Mouse (Mus musculus) midbrain, embryonic 11.5 days (tissue): ENCODE measurements at regions not wholly inside any gene's neighbourhood (a gene's known extent, or its start where the extent isn't known, plus 50 kb on each side); places are given as distances from the start of the nearest gene placed in this dataset.

Experiments
- ATAC-seq: fragments of 200-750 bp; cut with Nextera tagmentation; 2 replicates; pipeline ENCODE4 v1.8.0; 2017; ENCODE audit warnings: moderate TSS enrichment, moderate library complexity; ENCODE audit not compliant: low FRiP score
- DNase-seq: peaks from one replicate; pipeline ENCODE4 v3.0.0; 2015; ENCODE audit warnings: low spot score; ENCODE audit errors: missing footprints
- H3K27ac ChIP-seq: fragments of 300-500 bp; sonication (generic); 2 replicates; pipeline ENCODE4 v1.5.1; 2014; ENCODE audit warnings: low read depth, low read length
- H3K27me3 ChIP-seq: fragments of 300-500 bp; sonication (generic); 2 replicates; pipeline ENCODE4 v1.6.1; 2014; ENCODE audit warnings: mild to moderate bottlenecking, low read length, moderate library complexity, mixed read lengths; ENCODE audit not compliant: control insufficient read depth, insufficient read depth
- H3K36me3 ChIP-seq: fragments of 300-500 bp; sonication (generic); 2 replicates; pipeline ENCODE4 v1.6.1; 2014; ENCODE audit warnings: mild to moderate bottlenecking, low read length, moderate library complexity, mixed read lengths; ENCODE audit not compliant: control insufficient read depth, insufficient read depth
- H3K4me1 ChIP-seq: fragments of 300-500 bp; sonication (generic); 2 replicates; pipeline ENCODE4 v1.6.1; 2014; ENCODE audit warnings: low read length; ENCODE audit not compliant: control insufficient read depth, insufficient read depth
- H3K4me2 ChIP-seq: fragments of 300-500 bp; sonication (generic); 2 replicates; pipeline ENCODE4 v1.6.1; 2014; ENCODE audit warnings: mild to moderate bottlenecking, moderate library complexity
- H3K4me3 ChIP-seq: fragments of 300-500 bp; sonication (generic); 2 replicates; pipeline ENCODE4 v1.5.1; 2014; ENCODE audit warnings: low read depth, low read length
- H3K9ac ChIP-seq: fragments of 300-500 bp; sonication (generic); 2 replicates; pipeline ENCODE4 v1.6.1; 2014; ENCODE audit warnings: low read length
- H3K9me3 ChIP-seq: fragments of 300-500 bp; sonication (generic); 2 replicates; pipeline ENCODE4 v1.6.1; 2016; ENCODE audit warnings: low read length; ENCODE audit not compliant: control insufficient read depth
- WGBS: fragments of 180-500 bp; shearing (Covaris S2); extraction: QIAGEN DNeasy Blood & Tissue Kit; methylation state at CpG from one replicate; pipeline ENCODE4 v1.1.7; 2014; 5-methylcytosine and 5-hydroxymethylcytosine counted together

DNA sequence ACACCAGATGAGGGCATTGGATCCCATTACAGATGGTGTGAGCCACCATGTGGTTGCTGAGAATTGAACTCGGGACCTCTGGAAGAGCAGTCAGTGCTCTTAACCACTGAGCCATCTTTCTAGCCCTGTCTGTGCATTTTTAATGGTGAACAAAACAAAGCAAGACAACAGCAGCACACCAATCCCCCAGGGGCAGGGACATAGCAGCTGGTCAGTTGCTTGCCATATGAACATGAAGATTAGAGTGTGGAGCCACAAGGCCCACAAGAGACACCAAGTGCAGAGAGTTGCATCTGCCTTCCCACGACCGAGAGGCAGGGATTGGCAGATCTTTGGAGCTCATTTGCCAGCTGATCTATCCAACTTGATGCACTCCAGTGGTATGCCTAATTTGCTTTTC is 96.7 kb downstream of the Kcnrg start:
- no peak overlapping the region for H3K27ac ChIP-seq
- no peak overlapping the region for H3K9ac ChIP-seq
- WGBS = 87% methylated on average over 3 of the region's 3 CpGs
- no peaks in the 10 kb centered on the region for H3K4me1 ChIP-seq
- no peak overlapping the region for H3K4me3 ChIP-seq
- ATAC-seq (no peak), DNase-seq (no peak)
- H3K9me3 ChIP-seq = no peaks in the 10 kb centered on the region
- no peaks in the 10 kb centered on the region for H3K36me3 ChIP-seq
- H3K4me2 ChIP-seq = no peak overlapping the region
- no peaks in the 10 kb centered on the region for H3K27me3 ChIP-seq

DNA sequence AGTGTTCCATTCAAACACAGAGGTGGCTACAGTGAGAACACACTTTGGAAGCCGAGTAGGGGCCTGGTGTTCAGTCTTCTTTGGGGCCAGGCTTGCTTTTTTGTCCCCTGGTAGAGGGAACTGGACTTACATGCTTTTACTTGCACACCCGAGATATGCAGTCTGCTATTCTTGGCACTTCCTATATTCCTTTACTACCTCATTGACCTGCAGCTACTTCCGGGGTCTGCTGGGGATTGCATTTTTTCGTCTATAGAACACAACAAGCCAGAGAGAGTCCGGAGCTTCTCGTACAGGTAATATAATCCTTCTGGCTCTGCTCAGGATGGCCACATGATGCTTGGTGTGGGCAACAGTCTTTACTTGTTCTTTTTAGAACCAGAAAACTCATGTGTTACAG is 99.7 kb downstream of the Kcnrg start:
- Histone ChIP-seq H3K27me3 (no peaks in the 10 kb centered on the region), H3K4me2 (no peak overlapping the region), H3K4me1 (no peaks in the 10 kb centered on the region), H3K9me3 (no peaks in the 10 kb centered on the region), H3K36me3 (no peaks in the 10 kb centered on the region), H3K9ac (no peak overlapping the region), H3K27ac (no peak overlapping the region), H3K4me3 (no peak overlapping the region)
- no peak for DNase-seq
- 91% methylated on average over 6 of the region's 6 CpGs for WGBS
- no peak for ATAC-seq

GRCm38 (mm10) chr14:61708331-61708730 is 101.1 kb downstream of the Kcnrg start:
- Histone ChIP-seq H3K9me3 (no peaks in the 10 kb centered on the region), H3K36me3 (no peaks in the 10 kb centered on the region), H3K27ac (no peak overlapping the region), H3K4me2 (no peak overlapping the region), H3K4me1 (no peaks in the 10 kb centered on the region), H3K4me3 (no peak overlapping the region), H3K9ac (no peak overlapping the region), H3K27me3 (no peaks in the 10 kb centered on the region)
- ATAC-seq (no peak), DNase-seq (no peak)
- WGBS = 88% methylated on average over 6 of the region's 6 CpGs

DNA sequence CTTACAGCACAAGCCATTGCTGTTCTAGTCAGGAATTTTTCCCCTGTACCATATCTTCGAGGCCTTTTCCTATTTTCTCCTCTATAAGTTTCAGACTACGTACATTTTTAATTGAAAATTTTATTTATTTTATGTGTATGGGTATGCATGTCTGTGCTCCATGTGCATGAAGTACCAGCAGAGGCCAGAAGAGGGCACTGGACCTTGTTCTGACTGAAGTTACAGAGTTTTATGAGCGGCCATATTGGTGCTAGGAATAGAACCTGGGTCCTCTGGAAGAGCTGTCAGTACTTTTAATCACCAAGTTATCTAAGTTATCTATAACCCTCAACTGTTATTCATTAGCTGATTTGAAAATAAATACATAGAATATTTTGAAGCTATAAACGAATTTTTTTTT is 108.5 kb downstream of the Kcnrg start:
- H3K4me1 ChIP-seq = no peaks in the 10 kb centered on the region
- no peak for ATAC-seq

GRCm38 (mm10) chr14:61718392-61719124 is 111.3 kb downstream of the Kcnrg start:
- WGBS = 50% methylated on average over 4 of the region's 4 CpGs
- Histone ChIP-seq H3K4me3 (no peak overlapping the region), H3K36me3 (no peaks in the 10 kb centered on the region)

More for the DNA sequence above, 108.5 kb downstream of the Kcnrg start:
- H3K9me3 ChIP-seq = no peaks in the 10 kb centered on the region
- H3K4me2 ChIP-seq = no peak overlapping the region
- no peaks in the 10 kb centered on the region for H3K36me3 ChIP-seq
- no peak overlapping the region for H3K9ac ChIP-seq
- no peak overlapping the region for H3K27ac ChIP-seq
- 95% methylated on average over 4 of the region's 4 CpGs for WGBS
- no peak overlapping the region for H3K4me3 ChIP-seq
- no peak for DNase-seq
- H3K27me3 ChIP-seq = no peaks in the 10 kb centered on the region

GRCm38 (mm10) chr14:61721302-61721701 is 114.0 kb downstream of the Kcnrg start:
- no peak for DNase-seq
- Histone ChIP-seq H3K4me3 (no peak overlapping the region), H3K27ac (no peak overlapping the region), H3K9me3 (no peaks in the 10 kb centered on the region), H3K4me1 (no peaks in the 10 kb centered on the region), H3K27me3 (no peaks in the 10 kb centered on the region), H3K9ac (no peak overlapping the region), H3K4me2 (no peak overlapping the region), H3K36me3 (no peaks in the 10 kb centered on the region)
- whole genome bisulfite sequencing = 93% methylated on average over 4 of the region's 4 CpGs
- ATAC-seq = no peak

More at GRCm38 (mm10) chr14:61718392-61719124, 111.3 kb downstream of the Kcnrg start:
- H3K27ac ChIP-seq = no peak overlapping the region
- no peak overlapping the region for H3K9ac ChIP-seq
- H3K4me1 ChIP-seq = no peaks in the 10 kb centered on the region
- H3K27me3 ChIP-seq = no peaks in the 10 kb centered on the region
- H3K9me3 ChIP-seq = no peaks in the 10 kb centered on the region
- no peak overlapping the region for H3K4me2 ChIP-seq
- DNase-seq (no peak), ATAC-seq (no peak)

- Histone ChIP-seq H3K9ac (no peak overlapping the region), H3K27me3 (no peaks in the 10 kb centered on the region), H3K4me2 (no peak overlapping the region), H3K9me3 (no peaks in the 10 kb centered on the region), H3K4me1 (no peaks in the 10 kb centered on the region), H3K27ac (no peak overlapping the region), H3K4me3 (no peak overlapping the region), H3K36me3 (no peaks in the 10 kb centered on the region)
- no peak for DNase-seq
- WGBS = 90% methylated on average over 3 of the region's 3 CpGs
- ATAC-seq = no peak
These were observed 117.7 kb downstream of the Kcnrg start for GRCm38 (mm10) chr14:61724942-61725341.

DNA sequence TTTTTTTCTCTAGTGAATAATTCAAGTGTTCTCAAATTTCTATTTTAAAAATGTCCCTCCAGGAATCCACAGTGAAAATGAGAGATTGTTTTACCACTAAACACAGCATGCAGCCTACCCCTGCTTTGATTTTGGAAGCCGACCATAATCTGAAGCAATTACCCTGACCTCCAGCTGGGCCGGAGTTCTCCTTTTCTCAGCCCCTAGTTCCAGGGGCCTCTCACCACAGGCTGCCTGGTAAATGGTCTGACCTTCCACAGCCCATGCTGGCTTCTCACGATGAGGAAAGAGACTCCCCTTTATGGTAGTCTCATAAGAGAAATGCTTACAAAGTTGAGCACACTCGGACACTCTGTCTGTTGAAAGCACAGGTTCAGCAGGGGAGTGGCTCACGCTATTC is 121.3 kb downstream of the Kcnrg start:
- 42% methylated on average over 5 of the region's 5 CpGs for WGBS
- no peak overlapping the region for H3K9ac ChIP-seq
- no peaks in the 10 kb centered on the region for H3K9me3 ChIP-seq
- ATAC-seq (no peak), DNase-seq (no peak)
- H3K4me2 ChIP-seq = no peak overlapping the region
- H3K27ac ChIP-seq = no peak overlapping the region
- no peaks in the 10 kb centered on the region for H3K4me1 ChIP-seq
- H3K36me3 ChIP-seq = no peaks in the 10 kb centered on the region
- H3K4me3 ChIP-seq = no peak overlapping the region
- no peaks in the 10 kb centered on the region for H3K27me3 ChIP-seq

DNA sequence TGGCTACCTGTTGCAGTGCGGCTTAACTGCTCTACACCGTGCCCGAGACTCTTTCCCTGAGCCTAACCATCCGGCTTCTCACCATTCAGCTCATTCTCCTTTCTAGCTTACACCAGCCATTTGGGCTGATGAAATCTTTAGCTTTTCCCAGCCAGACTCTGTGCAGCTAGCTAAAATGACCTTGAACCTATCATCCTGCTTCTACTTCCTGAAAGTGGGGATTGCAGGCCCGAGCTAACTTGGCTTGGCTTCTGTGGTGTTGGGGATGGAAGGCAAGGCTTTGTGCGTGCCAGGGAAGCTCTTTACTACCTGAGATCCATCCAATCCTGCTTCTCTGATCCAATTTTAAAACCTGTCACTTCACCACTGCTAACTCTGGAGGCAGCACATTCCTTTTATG is 128.3 kb downstream of the Kcnrg start:
- 81% methylated on average over 6 of the region's 6 CpGs for WGBS
- H3K9me3 ChIP-seq = no peaks in the 10 kb centered on the region
- no peak overlapping the region for H3K9ac ChIP-seq
- peaks cover 9% of the 10 kb centered on the region for H3K4me1 ChIP-seq
- no peak for DNase-seq
- no peak overlapping the region for H3K4me2 ChIP-seq
- no peak for ATAC-seq
- no peaks in the 10 kb centered on the region for H3K36me3 ChIP-seq
- H3K27ac ChIP-seq = no peak overlapping the region
- no peak overlapping the region for H3K4me3 ChIP-seq
- H3K27me3 ChIP-seq = no peaks in the 10 kb centered on the region
